Mouse (Mus musculus): ENCODE measurements at regions not wholly inside any gene's neighbourhood (a gene's known extent, or its start where the extent isn't known, plus 50 kb on each side); places are given as distances from the start of the nearest gene placed in this dataset.

DNA sequence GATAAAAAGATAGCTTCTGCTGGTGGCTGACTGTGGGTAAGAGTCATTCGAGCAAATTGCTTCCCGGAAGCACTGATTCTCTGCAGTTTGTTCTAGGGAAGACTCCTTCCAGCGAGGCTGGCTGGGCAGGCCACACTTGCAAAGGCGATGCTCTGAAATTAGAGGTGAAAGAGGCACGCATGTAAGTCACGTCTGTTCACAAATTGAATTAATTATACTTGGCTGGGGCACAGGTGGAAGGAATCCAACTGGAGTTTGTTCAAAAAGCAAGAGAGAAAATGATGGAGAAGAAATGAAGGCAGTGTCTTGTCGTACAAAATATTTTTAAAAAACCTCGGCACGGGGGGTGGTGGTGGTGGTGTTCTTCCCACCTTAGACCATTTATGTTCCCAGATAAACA is 726.2 kb upstream of the Lrrc6 start:
- DNase-seq (ENCODE audit: low read depth, low spot score), result no peak
